Mouse (Mus musculus): ENCODE data around the gene Itpk1.
A peak's percentile ranks its signal among the peaks of the same experiment; 100 is the strongest.

The Itpk1 gene

GRCm38 (mm10) chr12:102553705-102554275 is 150.9 kb downstream of the Itpk1 start:
- DNase-seq (ENCODE audit: low spot score in 2 of 2) = no peak

DNA sequence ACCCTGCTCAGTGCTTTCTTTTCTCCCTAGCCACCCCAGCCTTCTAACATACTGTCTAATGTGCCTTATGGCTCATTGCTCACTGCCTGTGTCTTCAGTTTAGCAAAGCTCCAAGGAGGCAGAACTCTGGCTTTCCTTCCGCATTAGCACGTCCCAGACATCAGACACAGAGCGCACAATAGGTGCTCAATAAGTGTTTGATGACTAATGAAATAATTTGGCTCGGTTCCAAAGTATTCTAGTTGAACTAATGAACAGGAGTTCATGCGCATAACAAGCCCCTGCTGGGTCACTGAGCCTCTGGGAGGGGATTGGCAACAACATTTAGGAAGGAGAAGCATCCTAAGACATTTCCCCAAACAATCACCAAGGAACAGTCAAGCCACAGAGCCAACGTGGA is 152.7 kb downstream of the Itpk1 start:
- DNase-seq (ENCODE audit: low spot score in 2 of 2) = no peak

DNA sequence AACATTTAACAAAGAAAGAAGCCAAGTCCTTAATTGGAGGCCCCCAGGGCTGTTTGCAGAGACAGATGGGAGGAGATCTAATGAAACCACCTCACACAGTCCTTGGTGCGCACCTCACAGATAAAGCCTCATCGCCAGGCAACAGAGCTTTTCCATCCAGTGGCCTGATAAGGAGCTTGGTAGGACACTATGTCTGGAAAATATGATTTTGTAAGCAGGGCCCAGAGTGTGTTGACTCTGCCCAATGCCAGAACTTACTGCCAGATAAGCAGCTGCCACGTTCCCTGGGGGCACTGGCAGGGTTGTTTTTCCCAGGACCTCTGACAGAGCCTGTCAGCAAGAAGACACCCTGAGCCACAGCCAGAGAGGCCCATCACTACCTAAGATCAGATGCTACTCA is 153.5 kb downstream of the Itpk1 start:
- DNase-seq (ENCODE audit: low spot score in 2 of 2) = no peak

DNA sequence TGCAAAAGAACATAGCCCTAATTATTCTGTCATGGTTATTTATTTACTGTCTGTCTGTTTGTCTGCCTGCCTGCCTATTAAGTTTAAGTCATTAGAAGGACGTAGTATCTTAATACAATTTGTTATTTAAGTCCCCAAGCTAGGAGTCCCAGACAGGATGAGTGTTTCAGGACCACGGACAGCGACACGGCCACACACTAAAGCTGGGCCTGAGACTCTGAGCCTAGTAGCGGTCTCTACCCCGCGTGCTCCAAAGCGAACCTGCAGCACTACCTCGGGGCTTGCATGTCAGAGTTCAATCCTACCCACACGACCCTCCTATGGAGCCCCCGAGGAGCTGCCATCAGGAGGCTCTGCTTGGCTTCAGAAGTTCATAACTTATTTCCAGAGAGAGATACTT is 154.2 kb downstream of the Itpk1 start:
- peak in 1 of 2 experiments; percentile 12 for DNase-seq (ENCODE audit: low spot score in 2 of 2)

DNA sequence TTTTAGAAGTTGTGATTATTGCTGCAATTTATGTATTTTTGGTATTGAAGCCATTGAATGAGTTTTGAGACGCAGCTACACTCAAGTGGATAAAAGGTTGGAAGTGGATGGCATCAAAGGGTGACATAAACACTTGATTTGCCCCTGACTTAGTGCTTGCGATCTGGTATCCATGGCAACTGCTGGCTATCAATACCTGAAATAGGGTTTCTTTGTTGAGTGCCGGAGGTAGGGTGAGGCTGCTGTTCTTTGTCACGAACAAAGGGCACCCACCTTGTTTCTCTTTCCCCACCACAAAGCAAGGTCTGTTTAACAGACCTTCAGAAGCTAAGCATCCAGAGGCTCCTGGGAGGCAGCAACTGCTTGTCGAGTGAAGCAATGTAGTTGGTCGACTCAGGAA is 159.6 kb downstream of the Itpk1 start:
- no peak for DNase-seq (ENCODE audit: low spot score in 2 of 2)

- no peak for DNase-seq (ENCODE audit: low spot score in 2 of 2)
Measured at GRCm38 (mm10) chr12:102541168-102541567, 163.6 kb downstream of the Itpk1 start.

- DNase-seq (ENCODE audit: low spot score in 2 of 2) = no peak
Measured at GRCm38 (mm10) chr12:102540278-102540677, 164.5 kb downstream of the Itpk1 start.

- DNase-seq (ENCODE audit: low spot score in 2 of 2) = no peak
Measured at GRCm38 (mm10) chr12:102535796-102536195, 168.9 kb downstream of the Itpk1 start.

DNA sequence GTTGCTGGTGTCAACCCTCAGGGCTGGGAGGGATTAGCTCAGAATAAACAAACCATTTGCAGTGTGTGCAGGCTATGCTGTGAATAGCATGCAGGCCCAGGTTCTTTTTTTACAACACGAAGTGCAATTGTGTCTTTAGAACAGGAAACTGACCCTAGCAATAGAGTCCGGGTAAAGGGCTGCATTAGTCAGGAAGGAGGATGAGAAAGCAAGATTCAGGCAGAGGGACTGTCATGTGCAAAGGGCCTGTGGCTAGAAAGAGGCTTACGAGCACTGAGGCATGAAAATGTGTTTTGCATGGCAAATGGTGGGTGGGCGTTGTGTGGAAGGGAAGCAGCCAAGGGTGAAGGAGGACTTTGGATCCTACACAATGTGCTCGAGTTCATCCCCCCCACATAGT is 176.7 kb downstream of the Itpk1 start:
- no peak for DNase-seq (ENCODE audit: low spot score in 2 of 2)

- peak in 1 of 2 experiments; percentile 14 for DNase-seq (ENCODE audit: low spot score in 2 of 2)
Measured at GRCm38 (mm10) chr12:102524760-102525159, 180.0 kb downstream of the Itpk1 start.

DNA sequence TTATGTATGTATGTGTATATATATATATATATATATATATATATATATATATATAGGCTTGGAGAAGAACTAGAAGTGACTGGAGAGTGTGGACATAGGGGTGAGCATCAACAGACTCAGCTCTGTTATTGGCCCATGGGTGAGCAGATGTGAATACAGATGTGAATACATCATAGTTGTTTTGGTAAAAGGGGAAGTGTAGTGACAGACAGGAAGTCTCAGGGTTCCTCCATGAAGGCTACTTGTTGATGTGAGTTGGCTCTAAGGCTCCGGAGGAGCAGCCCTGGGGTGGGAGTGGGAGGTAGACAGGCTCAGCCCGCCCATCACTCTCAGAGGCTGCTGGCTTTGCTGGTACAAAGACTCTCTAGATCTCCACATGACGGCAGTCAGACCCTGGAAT is 180.5 kb downstream of the Itpk1 start:
- no peak for DNase-seq (ENCODE audit: low spot score in 2 of 2)

- peak; percentile 17 to 24 for DNase-seq (ENCODE audit: low spot score in 2 of 2)
Measured at GRCm38 (mm10) chr12:102521777-102522319, 182.9 kb downstream of the Itpk1 start.

GRCm38 (mm10) chr12:102519929-102520720 is 184.6 kb downstream of the Itpk1 start:
- no peak for DNase-seq (ENCODE audit: low spot score in 2 of 2)
